Mouse (Mus musculus): ENCODE results near the gene Srcin1. TPM values are rescaled to one million over a fixed set of nuclear protein-coding genes. Genes with fewer than 3 reads are reported as not detected.

Gene Srcin1
- polyA plus RNA-seq, 1 experiment = 7.7 TPM

- Histone ChIP-seq H3K4me3 (ENCODE audit: low read depth, low read length) (peak overlapping the region; percentile 50), H3K27me3 (ENCODE audit: control insufficient read depth, insufficient read depth, low read length, poor library complexity, severe bottlenecking) (no peaks in the 10 kb centered on the region), H3K36me3 (ENCODE audit: control insufficient read depth, insufficient read depth, low read length, poor library complexity, severe bottlenecking) (no peaks in the 10 kb centered on the region), H3K9me3 (replicated peaks; ENCODE audit: control insufficient read depth, insufficient read depth, low read length, poor library complexity, severe bottlenecking) (no peaks in the 10 kb centered on the region), H3K4me1 (ENCODE audit: control insufficient read depth, insufficient read depth, low read length) (peaks cover 9% of the 10 kb centered on the region), H3K9ac (ENCODE audit: low read depth, poor library complexity, severe bottlenecking) (no peak overlapping the region), H3K27ac (ENCODE audit: insufficient read depth, low read length) (peak overlapping the region; percentile 23; the same call in 1 of the 2 replicates)
- TF ChIP-seq CTCF (IDR thresholded peaks at IDR 0.05; ENCODE audit: low read depth, low read length) (no peak), EP300 (IDR thresholded peaks at IDR 0.05; ENCODE audit: insufficient read depth, low read depth, low read length) (0 out of 2 replicates have a peak, but pooled peaks have one; percentile 24), POLR2A (IDR thresholded peaks at IDR 0.05; ENCODE audit: insufficient read depth, low read length) (no peak)
Measured at GRCm38 (mm10) chr11:97570493-97571137, 5.4 kb downstream of the Srcin1 start.

DNA sequence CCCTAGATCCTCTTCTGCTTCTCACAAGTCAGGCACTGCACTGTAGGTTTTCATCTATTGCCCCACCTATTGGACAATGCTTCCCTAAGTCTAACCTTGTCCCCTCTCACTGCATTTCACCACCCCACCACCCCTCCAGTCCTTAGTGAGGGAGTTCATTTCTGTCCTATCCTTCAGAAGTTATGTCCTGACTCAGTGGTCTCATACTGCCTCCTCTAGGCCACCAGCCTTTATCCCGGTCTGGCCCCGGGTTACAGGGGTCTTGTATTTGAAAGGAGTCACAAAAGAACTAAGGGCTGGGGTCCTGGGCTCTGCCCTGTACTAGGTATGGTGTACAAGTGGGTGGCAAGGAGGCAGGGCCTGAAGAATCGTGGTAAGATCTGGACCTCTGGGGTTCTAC is 6.2 kb downstream of the Srcin1 start:
- peak overlapping the region; percentile 23; the same call in 1 of the 2 replicates for H3K27ac ChIP-seq (ENCODE audit: insufficient read depth, low read length)
- TF ChIP-seq EP300 (IDR thresholded peaks at IDR 0.05; ENCODE audit: insufficient read depth, low read depth, low read length) (no peak), POLR2A (IDR thresholded peaks at IDR 0.05; ENCODE audit: insufficient read depth, low read length) (no peak), CTCF (IDR thresholded peaks at IDR 0.05; ENCODE audit: low read depth, low read length) (no peak)
- no peaks in the 10 kb centered on the region for H3K9me3 ChIP-seq (replicated peaks; ENCODE audit: control insufficient read depth, insufficient read depth, low read length, poor library complexity, severe bottlenecking)
- H3K9ac ChIP-seq (ENCODE audit: low read depth, poor library complexity, severe bottlenecking) = no peak overlapping the region; the same call in 1 of the 2 replicates
- H3K36me3 ChIP-seq (ENCODE audit: control insufficient read depth, insufficient read depth, low read length, poor library complexity, severe bottlenecking) = no peaks in the 10 kb centered on the region
- no peak overlapping the region for H3K4me3 ChIP-seq (ENCODE audit: low read depth, low read length)
- peaks cover 9% of the 10 kb centered on the region for H3K4me1 ChIP-seq (ENCODE audit: control insufficient read depth, insufficient read depth, low read length)
- H3K27me3 ChIP-seq (ENCODE audit: control insufficient read depth, insufficient read depth, low read length, poor library complexity, severe bottlenecking) = no peaks in the 10 kb centered on the region

GRCm38 (mm10) chr11:97569301-97569724 is 6.7 kb downstream of the Srcin1 start:
- H3K9me3 ChIP-seq (replicated peaks; ENCODE audit: control insufficient read depth, insufficient read depth, low read length, poor library complexity, severe bottlenecking) = no peaks in the 10 kb centered on the region
- peaks cover 9% of the 10 kb centered on the region for H3K4me1 ChIP-seq (ENCODE audit: control insufficient read depth, insufficient read depth, low read length)
- peak overlapping the region; percentile 4; the same call in 1 of the 2 replicates for H3K27ac ChIP-seq (ENCODE audit: insufficient read depth, low read length)
- TF ChIP-seq POLR2A (IDR thresholded peaks at IDR 0.05; ENCODE audit: insufficient read depth, low read length) (no peak), EP300 (IDR thresholded peaks at IDR 0.05; ENCODE audit: insufficient read depth, low read depth, low read length) (0 out of 2 replicates have a peak, but pooled peaks have one; percentile 51), CTCF (IDR thresholded peaks at IDR 0.05; ENCODE audit: low read depth, low read length) (no peak)
- no peak overlapping the region for H3K4me3 ChIP-seq (ENCODE audit: low read depth, low read length)
- no peaks in the 10 kb centered on the region for H3K36me3 ChIP-seq (ENCODE audit: control insufficient read depth, insufficient read depth, low read length, poor library complexity, severe bottlenecking)
- no peak overlapping the region; the same call in 1 of the 2 replicates for H3K9ac ChIP-seq (ENCODE audit: low read depth, poor library complexity, severe bottlenecking)
- H3K27me3 ChIP-seq (ENCODE audit: control insufficient read depth, insufficient read depth, low read length, poor library complexity, severe bottlenecking) = no peaks in the 10 kb centered on the region

GRCm38 (mm10) chr11:97568729-97569128 is 7.3 kb downstream of the Srcin1 start:
- peaks cover 9% of the 10 kb centered on the region for H3K4me1 ChIP-seq (ENCODE audit: control insufficient read depth, insufficient read depth, low read length)
- TF ChIP-seq EP300 (IDR thresholded peaks at IDR 0.05; ENCODE audit: insufficient read depth, low read depth, low read length) = peak; percentile 67; the same call in 1 of the 2 replicates
- no peak for TF ChIP-seq POLR2A (IDR thresholded peaks at IDR 0.05; ENCODE audit: insufficient read depth, low read length)
- TF ChIP-seq CTCF (IDR thresholded peaks at IDR 0.05; ENCODE audit: low read depth, low read length) = no peak
- no peaks in the 10 kb centered on the region for H3K27me3 ChIP-seq (ENCODE audit: control insufficient read depth, insufficient read depth, low read length, poor library complexity, severe bottlenecking)
- H3K27ac ChIP-seq (ENCODE audit: insufficient read depth, low read length) = 0 out of 2 replicates have a peak overlapping the region, but pooled peaks have one; percentile 4
- H3K9me3 ChIP-seq (replicated peaks; ENCODE audit: control insufficient read depth, insufficient read depth, low read length, poor library complexity, severe bottlenecking) = no peaks in the 10 kb centered on the region
- no peak overlapping the region for H3K4me3 ChIP-seq (ENCODE audit: low read depth, low read length)
- no peaks in the 10 kb centered on the region for H3K36me3 ChIP-seq (ENCODE audit: control insufficient read depth, insufficient read depth, low read length, poor library complexity, severe bottlenecking)
- no peak overlapping the region for H3K9ac ChIP-seq (ENCODE audit: low read depth, poor library complexity, severe bottlenecking)

DNA sequence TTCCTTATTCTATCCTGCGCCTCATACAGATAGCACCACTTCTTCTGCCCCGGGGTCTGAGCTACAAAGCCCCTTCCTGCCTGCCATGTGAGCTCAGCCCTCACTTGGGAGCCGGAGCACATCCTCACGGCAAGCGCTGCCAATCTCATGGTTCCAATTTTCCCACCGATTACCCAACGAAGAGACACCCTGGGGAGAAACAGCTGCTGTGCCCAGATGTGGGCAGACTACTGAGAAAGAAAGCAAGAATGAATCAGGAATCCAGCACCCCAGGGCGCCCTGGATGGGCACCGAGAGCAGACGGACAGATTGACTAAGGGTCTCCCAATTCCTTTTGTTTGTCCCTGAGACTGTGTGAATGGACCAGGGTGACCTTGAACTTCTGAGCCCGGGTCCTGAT is 8.5 kb downstream of the Srcin1 start:
- H3K27me3 ChIP-seq (ENCODE audit: control insufficient read depth, insufficient read depth, low read length, poor library complexity, severe bottlenecking) = no peaks in the 10 kb centered on the region
- H3K36me3 ChIP-seq (ENCODE audit: control insufficient read depth, insufficient read depth, low read length, poor library complexity, severe bottlenecking) = no peaks in the 10 kb centered on the region
- H3K9me3 ChIP-seq (replicated peaks; ENCODE audit: control insufficient read depth, insufficient read depth, low read length, poor library complexity, severe bottlenecking) = no peaks in the 10 kb centered on the region
- no peak overlapping the region for H3K27ac ChIP-seq (ENCODE audit: insufficient read depth, low read length)
- no peak overlapping the region for H3K4me3 ChIP-seq (ENCODE audit: low read depth, low read length)
- no peak overlapping the region for H3K9ac ChIP-seq (ENCODE audit: low read depth, poor library complexity, severe bottlenecking)
- TF ChIP-seq POLR2A (IDR thresholded peaks at IDR 0.05; ENCODE audit: insufficient read depth, low read length) = no peak
- no peak for TF ChIP-seq CTCF (IDR thresholded peaks at IDR 0.05; ENCODE audit: low read depth, low read length)
- no peak for TF ChIP-seq EP300 (IDR thresholded peaks at IDR 0.05; ENCODE audit: insufficient read depth, low read depth, low read length)
- peaks cover 9% of the 10 kb centered on the region for H3K4me1 ChIP-seq (ENCODE audit: control insufficient read depth, insufficient read depth, low read length)

GRCm38 (mm10) chr11:97566551-97566950 is 9.4 kb downstream of the Srcin1 start:
- H3K9ac ChIP-seq (ENCODE audit: low read depth, poor library complexity, severe bottlenecking) = no peak overlapping the region
- no peaks in the 10 kb centered on the region for H3K27me3 ChIP-seq (ENCODE audit: control insufficient read depth, insufficient read depth, low read length, poor library complexity, severe bottlenecking)
- H3K27ac ChIP-seq (ENCODE audit: insufficient read depth, low read length) = no peak overlapping the region
- H3K4me3 ChIP-seq (ENCODE audit: low read depth, low read length) = no peak overlapping the region
- no peak for TF ChIP-seq CTCF (IDR thresholded peaks at IDR 0.05; ENCODE audit: low read depth, low read length)
- TF ChIP-seq POLR2A (IDR thresholded peaks at IDR 0.05; ENCODE audit: insufficient read depth, low read length) = no peak
- no peak for TF ChIP-seq EP300 (IDR thresholded peaks at IDR 0.05; ENCODE audit: insufficient read depth, low read depth, low read length)
- peaks cover 9% of the 10 kb centered on the region for H3K4me1 ChIP-seq (ENCODE audit: control insufficient read depth, insufficient read depth, low read length)
- no peaks in the 10 kb centered on the region for H3K9me3 ChIP-seq (replicated peaks; ENCODE audit: control insufficient read depth, insufficient read depth, low read length, poor library complexity, severe bottlenecking)
- H3K36me3 ChIP-seq (ENCODE audit: control insufficient read depth, insufficient read depth, low read length, poor library complexity, severe bottlenecking) = no peaks in the 10 kb centered on the region

Data from ES-Bruce4 (cell line).